In the genomic region with DNA sequence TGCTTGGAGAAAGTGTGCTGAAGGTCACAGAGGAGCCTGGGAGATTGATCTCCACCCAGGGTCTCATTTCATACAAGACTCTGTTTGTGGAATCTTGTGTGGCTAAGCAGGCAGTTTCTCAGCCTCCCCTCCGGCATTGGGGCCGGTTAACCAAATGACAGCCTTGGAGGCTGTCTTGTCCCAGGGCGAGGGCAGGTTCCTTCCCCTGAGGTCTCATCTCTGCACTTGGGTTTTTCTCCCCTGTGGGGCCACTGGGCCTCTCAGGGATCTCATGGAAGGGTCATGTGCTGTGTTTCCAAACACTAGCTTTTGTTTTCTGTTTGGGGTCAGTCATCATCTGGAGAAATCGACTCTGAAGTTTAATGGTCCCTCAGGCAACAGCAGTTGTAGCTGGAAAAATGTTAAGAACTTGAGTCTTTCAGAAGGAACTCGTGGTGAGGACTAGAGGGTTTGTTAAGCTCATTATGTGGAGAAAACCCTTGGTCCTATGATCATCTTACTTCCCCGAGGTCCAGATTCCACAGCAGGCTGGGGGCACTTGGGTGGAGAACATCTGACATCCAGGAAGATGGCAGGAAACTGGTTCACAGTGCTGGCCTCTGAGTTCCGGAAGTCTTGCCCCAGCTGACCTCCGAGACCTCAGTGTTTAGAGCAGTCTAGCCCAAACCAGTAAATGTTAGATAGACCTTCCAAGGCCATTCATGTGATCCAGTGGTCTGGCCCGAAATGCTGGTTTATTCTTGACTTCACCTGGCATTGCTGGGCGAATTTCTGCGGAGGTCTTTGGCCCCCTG, we compare ENCODE assay signal across 11 mouse cellular contexts.
A peak's percentile ranks its signal among the peaks of the same experiment; 100 is the strongest.
DNase-seq lines count a peak whose midpoint lies in the region; ATAC-seq and TF ChIP-seq lines count a peak whose summit lies in the region.
"Had no signal": no experiment of that assay in that cellular context is flagged by ENCODE, and none has a peak within 500 bp of the region (broad histone marks: within the 10 kb centered on the region; RNA-seq: fewer than 3 reads in every experiment).

No protein-coding gene starts in this region.

- TF ChIP-seq POLR2A in cortical plate, adult 2 months (IDR thresholded peaks at IDR 0.05; ENCODE audit: extremely low read depth, insufficient read depth, low read length): no peak

- H3K4me1 ChIP-seq in cortical plate, adult 2 months (ENCODE audit: control insufficient read depth, insufficient read depth, low read length): 0 out of 2 replicates have a peak, but pooled peaks cover 1% of the 10 kb centered on the region
- no peaks in the 10 kb centered on the region for H3K4me1 ChIP-seq in hindbrain, embryonic 16.5 days (ENCODE audit: control insufficient read depth, insufficient read depth, low read depth, low read length)
- peaks cover 22% of the 10 kb centered on the region for H3K4me1 ChIP-seq in limb, embryonic 13.5 days

- no peak overlapping the region for H3K4me3 ChIP-seq in cortical plate, adult 2 months (ENCODE audit: insufficient read depth, low read length)
- H3K4me3 ChIP-seq in hindbrain, embryonic 16.5 days (ENCODE audit: low read length): 0 out of 2 replicates have a peak overlapping the region, but pooled peaks have one; percentile 11
- no peak overlapping the region for H3K4me3 ChIP-seq in limb, embryonic 13.5 days

- ATAC-seq in hindbrain, embryonic 16.5 days: no peak
- no peak for ATAC-seq in limb, embryonic 13.5 days (ENCODE audit: low FRiP score, low read depth)
- ATAC-seq: forebrain, embryonic 16.5 days had no signal

- H3K9me3 ChIP-seq in hindbrain, embryonic 16.5 days (ENCODE audit: control insufficient read depth, low read length): no peaks in the 10 kb centered on the region
- no peaks in the 10 kb centered on the region for H3K9me3 ChIP-seq in limb, embryonic 13.5 days

- H3K36me3 ChIP-seq in hindbrain, embryonic 16.5 days (ENCODE audit: control insufficient read depth, insufficient read depth, low read length): no peaks in the 10 kb centered on the region
- H3K36me3 ChIP-seq in limb, embryonic 13.5 days: no peaks in the 10 kb centered on the region

- H3K4me2 ChIP-seq in hindbrain, embryonic 16.5 days (ENCODE audit: low read length): peak overlapping the region; percentile 19; the same call in 1 of the 2 replicates
- no peak overlapping the region for H3K4me2 ChIP-seq in limb, embryonic 13.5 days (replicated peaks)

- DNase-seq in gastrocnemius, postnatal 25 days: peak; percentile 28
- DNase-seq in gastrocnemius, postnatal 4 days (ENCODE audit: low spot score in 2 of 2): no peak
- no peak for DNase-seq in cerebellum, postnatal 25 days
- DNase-seq in spleen, adult 12 weeks (ENCODE audit: low spot score): no peak
- no peak for DNase-seq in thymus, postnatal 36 days
- DNase-seq: cerebellum, adult 2 months had no signal

- no peak for TF ChIP-seq CTCF in cortical plate, adult 2 months (IDR thresholded peaks at IDR 0.05; ENCODE audit: extremely low read depth, insufficient read depth, low read length)

- H3K27me3 ChIP-seq in hindbrain, embryonic 16.5 days (replicated peaks; ENCODE audit: control insufficient read depth, insufficient read depth, low read length): no peaks in the 10 kb centered on the region; the same call in 1 of the 2 replicates
- H3K27me3 ChIP-seq in limb, embryonic 13.5 days: no peaks in the 10 kb centered on the region

- peak overlapping the region; percentile 33; the same call in 1 of the 2 replicates for H3K27ac ChIP-seq in cortical plate, adult 2 months (ENCODE audit: insufficient read depth, low read length)
- peak overlapping the region; percentile 56; the same call in 1 of the 2 replicates for H3K27ac ChIP-seq in hindbrain, embryonic 16.5 days (ENCODE audit: low read depth, low read length)
- H3K27ac ChIP-seq in limb, embryonic 13.5 days: peak overlapping the region; percentile 55; the same call in 1 of the 2 replicates
- H3K27ac ChIP-seq: macrophage had no signal

- H3K9ac ChIP-seq in hindbrain, embryonic 16.5 days (ENCODE audit: low read depth, low read length): no peak overlapping the region
- H3K9ac ChIP-seq in limb, embryonic 13.5 days: no peak overlapping the region; the same call in 1 of the 2 replicates

- 63% methylated on average over 11 of the region's 11 CpGs for WGBS in hindbrain, embryonic 16.5 days
- WGBS in limb, embryonic 13.5 days: 61% methylated on average over 11 of the region's 11 CpGs
